Mouse (Mus musculus): ENCODE measurements around the gene Unc13a.
A peak's percentile ranks its signal among the peaks of the same experiment; 100 is the strongest.

The Unc13a gene

GRCm38 (mm10) chr8:71665331-71666130 lies 6.0 kb downstream of the Unc13a start:
- DNase-seq (ENCODE audit: low spot score in 2 of 2) = peak; percentile 41 to 65

GRCm38 (mm10) chr8:71660325-71661120 lies 11.0 kb downstream of the Unc13a start:
- DNase-seq (ENCODE audit: low spot score in 2 of 2) = peak; percentile 79 to 83

GRCm38 (mm10) chr8:71659751-71660150 lies 11.8 kb downstream of the Unc13a start:
- no peak for DNase-seq (ENCODE audit: low spot score in 2 of 2)

GRCm38 (mm10) chr8:71658515-71659049 lies 13.0 kb downstream of the Unc13a start:
- no peak for DNase-seq (ENCODE audit: low spot score in 2 of 2)

- DNase-seq (ENCODE audit: low spot score in 2 of 2) = no peak
Observed at GRCm38 (mm10) chr8:71657816-71658215, 13.7 kb downstream of the Unc13a start.

GRCm38 (mm10) chr8:71654600-71654999 lies 17.0 kb downstream of the Unc13a start:
- DNase-seq (ENCODE audit: low spot score in 2 of 2) = no peak

- no peak for DNase-seq (ENCODE audit: low spot score in 2 of 2)
Observed at GRCm38 (mm10) chr8:71645510-71645909, 26.0 kb downstream of the Unc13a start.

- DNase-seq (ENCODE audit: low spot score in 2 of 2) = no peak
Observed at GRCm38 (mm10) chr8:71639318-71639717, 32.2 kb downstream of the Unc13a start.

GRCm38 (mm10) chr8:71638321-71638720 lies 33.2 kb downstream of the Unc13a start:
- DNase-seq (ENCODE audit: low spot score in 2 of 2) = no peak

GRCm38 (mm10) chr8:71637149-71638095 lies 34.1 kb downstream of the Unc13a start:
- no peak for DNase-seq (ENCODE audit: low spot score in 2 of 2)

GRCm38 (mm10) chr8:71633981-71634667 lies 37.4 kb downstream of the Unc13a start:
- peak; percentile 26 to 52 for DNase-seq (ENCODE audit: low spot score in 2 of 2)

GRCm38 (mm10) chr8:71633164-71633563 lies 38.4 kb downstream of the Unc13a start:
- peak; percentile 49 to 52 for DNase-seq (ENCODE audit: low spot score in 2 of 2)

- DNase-seq (ENCODE audit: low spot score in 2 of 2) = no peak
Observed at GRCm38 (mm10) chr8:71631897-71632296, 39.7 kb downstream of the Unc13a start.

GRCm38 (mm10) chr8:71630761-71631160 lies 40.8 kb downstream of the Unc13a start:
- no peak for DNase-seq (ENCODE audit: low spot score in 2 of 2)

GRCm38 (mm10) chr8:71629781-71630212 lies 41.8 kb downstream of the Unc13a start:
- peak; percentile 41 to 58 for DNase-seq (ENCODE audit: low spot score in 2 of 2)

- peak; percentile 93 to 94 for DNase-seq (ENCODE audit: low spot score in 2 of 2)
Observed at GRCm38 (mm10) chr8:71629096-71629697, 42.4 kb downstream of the Unc13a start.

- no peak for DNase-seq (ENCODE audit: low spot score in 2 of 2)
Observed at GRCm38 (mm10) chr8:71628396-71629095, 43.0 kb downstream of the Unc13a start.

GRCm38 (mm10) chr8:71627265-71628099 lies 44.1 kb downstream of the Unc13a start:
- DNase-seq (ENCODE audit: low spot score in 2 of 2) = no peak

GRCm38 (mm10) chr8:71626753-71627152 lies 44.8 kb downstream of the Unc13a start:
- DNase-seq (ENCODE audit: low spot score in 2 of 2) = no peak

All from urinary bladder, postnatal 36 days (tissue).